Mouse (Mus musculus): ENCODE data around the gene Actr8.

The Actr8 gene

GRCm38 (mm10) chr14:30039413-30039812 is 61.3 kb downstream of the Actr8 start:
- no peak for DNase-seq (ENCODE audit: low spot score in 2 of 2)

GRCm38 (mm10) chr14:30041836-30042235 is 63.7 kb downstream of the Actr8 start:
- DNase-seq (ENCODE audit: low spot score in 2 of 2): no peak

GRCm38 (mm10) chr14:30043356-30043940 is 65.3 kb downstream of the Actr8 start:
- DNase-seq (ENCODE audit: low spot score in 2 of 2): no peak

- DNase-seq (ENCODE audit: low spot score in 2 of 2): no peak
These were observed 67.1 kb downstream of the Actr8 start for GRCm38 (mm10) chr14:30045239-30045638.

- no peak for DNase-seq (ENCODE audit: low spot score in 2 of 2)
These were observed 67.6 kb downstream of the Actr8 start for GRCm38 (mm10) chr14:30045704-30046220.

GRCm38 (mm10) chr14:30046976-30047375 is 68.8 kb downstream of the Actr8 start:
- DNase-seq (ENCODE audit: low spot score in 2 of 2): no peak

GRCm38 (mm10) chr14:30048049-30048448 is 69.9 kb downstream of the Actr8 start:
- DNase-seq (ENCODE audit: low spot score in 2 of 2): no peak

- no peak for DNase-seq (ENCODE audit: low spot score in 2 of 2)
These were observed 72.1 kb downstream of the Actr8 start for GRCm38 (mm10) chr14:30050280-30050679.

- DNase-seq (ENCODE audit: low spot score in 2 of 2): no peak
These were observed 76.8 kb downstream of the Actr8 start for GRCm38 (mm10) chr14:30054922-30055321.
